Mouse (Mus musculus) spleen, adult 2 months (tissue): Measurements from ENCODE around the gene Insr. TPM values are rescaled to one million over a fixed set of nuclear protein-coding genes. Genes with fewer than 3 reads are reported as not detected.
A peak's percentile ranks its signal among the peaks of the same experiment; 100 is the strongest.

ENCODE experiments used
- DNase-seq, 2 experiments: peaks; one replicate each; pipeline versions ENCODE4 v3.0.0 to v3.0.0-alpha.2; 2012 to 2021; ENCODE audit warnings: low spot score in 2 of 2, low read depth in 1 of 2
- H3K27ac ChIP-seq: fragments of 200-500 bp; 2 replicates; pipeline ENCODE4 v1.5.1; 2012; ENCODE audit warnings: low read length, inconsistent platforms; ENCODE audit not compliant: insufficient read depth
- H3K27me3 ChIP-seq: fragments of 200-500 bp; 2 replicates; pipeline ENCODE4 v1.6.1; 2012; ENCODE audit warnings: mild to moderate bottlenecking, moderate library complexity, low read length, inconsistent platforms; ENCODE audit not compliant: control insufficient read depth, insufficient read depth
- H3K36me3 ChIP-seq: fragments of 200-500 bp; 2 replicates; pipeline ENCODE4 v1.6.1; 2012; ENCODE audit warnings: mild to moderate bottlenecking, low read length, inconsistent platforms; ENCODE audit not compliant: control insufficient read depth, insufficient read depth
- H3K4me1 ChIP-seq: fragments of 200-500 bp; 2 replicates; pipeline ENCODE4 v1.6.1; 2011; ENCODE audit warnings: inconsistent platforms; ENCODE audit not compliant: control insufficient read depth, insufficient read depth, insufficient read length
- H3K4me3 ChIP-seq: fragments of 200-500 bp; 2 replicates; pipeline ENCODE4 v1.5.1; 2011; ENCODE audit warnings: mild to moderate bottlenecking, inconsistent platforms; ENCODE audit not compliant: insufficient read depth, insufficient read length; ENCODE audit errors: extremely low read depth
- CTCF ChIP-seq: fragments of 200-500 bp; IDR thresholded peaks from 2 replicates; pipeline ENCODE4 v1.5.1; 2011; ENCODE audit warnings: mild to moderate bottlenecking, inconsistent platforms; ENCODE audit not compliant: insufficient read depth, insufficient read length, insufficient replicate concordance; ENCODE audit errors: extremely low read depth
- POLR2A ChIP-seq: fragments of 200-500 bp; IDR thresholded peaks from 2 replicates; pipeline ENCODE4 v1.6.1; 2011; ENCODE audit warnings: low read depth, low read length, inconsistent platforms
- WGBS: fragments of 180-500 bp; shearing (Covaris S2); methylation state at CpG from one replicate; pipeline ENCODE4 v1.1.7; 2018; 5-methylcytosine and 5-hydroxymethylcytosine counted together
- polyA plus RNA-seq: library from polyadenylated mRNA; depleted of rRNA; stranded (reverse); fragments of >200 nt; gene quantifications from 2 replicates; pipeline ENCODE4 v1.2.3, GENCODE M21; 2012

Insr gene
- polyA plus RNA-seq, 1 experiment = 7.2 TPM

DNA sequence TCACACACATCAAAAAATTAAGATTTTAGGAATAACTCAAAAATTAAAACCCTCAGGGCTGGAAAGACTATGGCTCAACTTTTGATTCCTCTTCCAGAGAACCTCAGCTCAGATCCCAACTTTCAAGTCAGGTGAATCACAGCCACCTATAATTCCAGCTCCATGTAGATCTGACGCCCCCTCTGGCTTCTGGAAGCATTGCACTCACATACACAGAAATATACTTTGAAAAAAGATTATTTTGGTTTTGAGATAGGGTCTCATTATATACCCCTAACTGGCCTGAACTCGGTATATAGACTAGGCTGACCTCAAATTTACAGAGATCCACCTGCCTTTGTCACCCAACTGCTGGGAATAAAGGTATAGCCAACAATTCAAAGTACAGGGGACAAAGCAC lies 6.4 kb upstream of the Insr start:
- Histone ChIP-seq H3K36me3 (no peaks in the 10 kb centered on the region), H3K4me3 (no peak overlapping the region), H3K4me1 (no peaks in the 10 kb centered on the region), H3K27ac (no peak overlapping the region), H3K27me3 (no peaks in the 10 kb centered on the region)
- TF ChIP-seq POLR2A (no peak), CTCF (no peak)
- 71% methylated on average over 2 of the region's 2 CpGs for WGBS
- DNase-seq = no peak

DNA sequence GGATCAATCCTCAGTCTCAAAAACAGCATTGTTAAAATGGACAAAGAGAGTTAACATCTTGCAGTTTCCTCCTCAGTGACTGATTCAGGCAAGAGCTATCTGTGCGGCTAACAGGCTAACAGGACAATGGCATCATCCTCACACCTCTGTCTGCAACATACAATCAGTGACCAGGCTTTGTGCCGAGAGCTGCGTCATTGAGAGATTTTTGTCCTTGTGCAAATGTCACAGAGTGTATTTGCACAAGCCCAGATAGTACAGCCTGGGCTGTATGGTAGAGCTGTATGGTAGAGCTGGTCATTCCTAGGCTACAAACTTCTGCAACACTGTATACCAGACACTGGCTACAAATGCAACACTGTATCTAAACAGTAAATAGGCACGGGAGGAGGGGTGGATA lies 5.2 kb upstream of the Insr start:
- no peaks in the 10 kb centered on the region for H3K36me3 ChIP-seq
- DNase-seq = no peak
- TF ChIP-seq POLR2A (no peak), CTCF (no peak)
- no peaks in the 10 kb centered on the region for H3K4me1 ChIP-seq
- H3K4me3 ChIP-seq = no peak overlapping the region
- 88% methylated on average over 4 of the region's 4 CpGs for WGBS
- H3K27ac ChIP-seq = no peak overlapping the region
- H3K27me3 ChIP-seq = no peaks in the 10 kb centered on the region

DNA sequence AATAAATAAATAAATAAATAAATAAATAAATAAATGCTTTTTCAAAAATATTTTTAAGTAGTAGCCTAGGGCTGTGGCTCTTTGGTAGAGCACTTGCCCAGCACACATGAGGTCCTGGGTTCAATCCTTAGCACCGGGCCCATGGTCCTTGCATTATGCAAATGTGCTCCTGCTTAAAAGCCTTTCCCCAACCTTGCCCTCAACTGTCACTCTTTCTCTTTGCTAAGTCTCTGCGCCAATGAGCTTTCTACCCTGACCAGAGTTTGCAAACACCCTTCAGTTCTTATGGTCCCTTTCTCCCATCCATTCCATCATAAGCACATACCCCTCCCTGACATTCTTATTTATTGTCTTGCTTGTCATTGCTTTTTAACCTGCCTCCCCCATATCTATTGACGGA lies 1.9 kb upstream of the Insr start:
- no peak for TF ChIP-seq POLR2A
- no peak for TF ChIP-seq CTCF
- no peak for DNase-seq
- 93% methylated on average over 3 of the region's 3 CpGs for WGBS
- no peaks in the 10 kb centered on the region for H3K36me3 ChIP-seq
- peaks cover 4% of the 10 kb centered on the region; the same call in 1 of the 2 replicates for H3K4me1 ChIP-seq
- no peak overlapping the region for H3K4me3 ChIP-seq
- no peaks in the 10 kb centered on the region for H3K27me3 ChIP-seq
- H3K27ac ChIP-seq = no peak overlapping the region

DNA sequence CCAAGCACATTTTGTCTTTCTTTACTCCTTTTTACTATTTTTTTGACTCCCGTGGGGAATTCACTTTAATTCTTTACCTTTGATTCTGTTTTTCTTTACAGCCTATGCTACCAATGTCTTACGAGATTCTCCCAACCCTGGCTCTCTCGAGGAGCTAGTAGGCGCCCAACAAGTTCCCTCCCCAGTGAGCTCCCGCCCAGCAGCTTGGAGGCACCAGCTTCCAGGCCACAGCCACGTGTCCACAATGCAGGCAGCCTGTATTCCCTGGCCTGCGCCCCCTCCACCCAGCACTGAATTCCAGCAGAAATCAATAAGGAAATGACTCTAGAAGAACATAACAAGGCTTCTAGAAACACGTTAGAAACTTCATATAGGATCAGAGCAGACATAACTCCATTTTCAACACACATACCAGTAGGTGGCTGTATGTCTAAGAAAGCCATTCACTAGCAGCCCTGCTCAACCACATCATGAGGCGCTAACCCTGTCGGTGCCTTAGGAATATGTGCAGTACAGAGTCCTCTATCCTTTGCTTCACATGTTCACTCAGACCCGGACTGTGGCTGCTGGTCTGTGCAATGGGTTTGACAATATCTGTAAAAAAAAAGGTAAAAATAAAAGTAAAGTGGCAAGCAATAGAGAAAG lies 971 bp upstream of the Insr start:
- Histone ChIP-seq H3K4me3 (no peak overlapping the region), H3K27me3 (no peaks in the 10 kb centered on the region), H3K27ac (no peak overlapping the region), H3K36me3 (no peaks in the 10 kb centered on the region), H3K4me1 (peaks cover 4% of the 10 kb centered on the region; the same call in 1 of the 2 replicates)
- no peak for TF ChIP-seq CTCF
- WGBS = 47% methylated on average over 11 of the region's 11 CpGs
- DNase-seq = no peak

DNA sequence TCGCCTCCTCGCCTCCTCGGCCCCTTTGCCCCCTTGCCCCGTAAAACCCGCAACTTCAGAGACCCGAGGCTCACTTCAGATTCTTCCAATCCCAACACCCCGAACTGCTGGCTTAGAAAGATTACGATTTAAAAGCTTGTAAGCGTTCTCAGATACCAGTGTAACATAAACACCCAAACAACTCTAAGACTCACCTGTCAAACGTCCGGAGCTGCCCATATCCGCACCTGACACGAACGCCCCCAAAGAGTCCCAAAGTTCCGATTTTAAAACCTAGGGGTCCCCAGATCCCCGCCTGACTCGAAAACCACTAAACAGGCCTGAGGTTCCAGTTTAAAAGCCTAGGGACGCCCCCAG lies 282 bp upstream of the Insr start:
- Histone ChIP-seq H3K4me1 (peaks cover 4% of the 10 kb centered on the region; the same call in 1 of the 2 replicates), H3K4me3 (peak overlapping the region; percentile 94; the same call in 1 of the 2 replicates), H3K27me3 (no peaks in the 10 kb centered on the region), H3K27ac (no peak overlapping the region), H3K36me3 (no peaks in the 10 kb centered on the region)
- no peak for TF ChIP-seq CTCF
- no peak for TF ChIP-seq POLR2A
- 3% methylated on average over 18 of the region's 18 CpGs for WGBS
- peak in 1 of 2 experiments; percentile 15 for DNase-seq

DNA sequence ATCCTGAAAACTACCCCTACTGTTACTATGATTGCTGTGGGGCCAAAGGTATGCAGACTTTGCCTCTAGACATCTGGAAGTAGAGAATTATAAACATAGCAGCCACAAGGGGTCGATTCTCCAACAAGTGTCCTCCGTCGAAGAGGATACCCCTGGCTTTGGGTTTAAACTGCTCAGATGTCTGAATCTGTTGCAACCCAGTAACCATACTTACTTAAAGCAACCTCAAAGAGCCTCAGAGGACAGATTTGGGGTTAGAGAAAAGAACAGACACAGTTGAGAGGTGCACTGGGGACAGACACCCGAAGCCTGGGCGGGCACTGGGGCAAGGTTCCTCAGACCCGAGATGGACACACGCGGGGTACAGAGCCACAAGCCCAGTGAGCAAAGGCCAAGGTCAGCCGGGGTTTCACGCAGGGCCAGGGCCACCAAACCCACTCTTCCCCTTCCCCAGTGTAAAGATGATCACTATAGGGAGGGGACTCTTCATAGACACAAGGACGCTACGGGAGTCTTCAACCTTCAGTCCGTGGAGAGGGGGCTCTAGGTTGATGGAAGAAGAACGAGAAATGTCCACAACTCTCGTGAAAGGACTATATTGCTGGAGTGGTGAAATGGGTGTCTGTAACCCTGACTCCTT lies 1.1 kb downstream of the Insr start:
- WGBS = 14% methylated on average over 15 of the region's 15 CpGs
- Histone ChIP-seq H3K27ac (no peak overlapping the region), H3K4me3 (peak overlapping the region; percentile 94), H3K4me1 (peaks cover 4% of the 10 kb centered on the region; the same call in 1 of the 2 replicates), H3K36me3 (no peaks in the 10 kb centered on the region; the same call in 1 of the 2 replicates), H3K27me3 (no peaks in the 10 kb centered on the region)
- no peak for DNase-seq
- TF ChIP-seq CTCF (no peak), POLR2A (no peak)

DNA sequence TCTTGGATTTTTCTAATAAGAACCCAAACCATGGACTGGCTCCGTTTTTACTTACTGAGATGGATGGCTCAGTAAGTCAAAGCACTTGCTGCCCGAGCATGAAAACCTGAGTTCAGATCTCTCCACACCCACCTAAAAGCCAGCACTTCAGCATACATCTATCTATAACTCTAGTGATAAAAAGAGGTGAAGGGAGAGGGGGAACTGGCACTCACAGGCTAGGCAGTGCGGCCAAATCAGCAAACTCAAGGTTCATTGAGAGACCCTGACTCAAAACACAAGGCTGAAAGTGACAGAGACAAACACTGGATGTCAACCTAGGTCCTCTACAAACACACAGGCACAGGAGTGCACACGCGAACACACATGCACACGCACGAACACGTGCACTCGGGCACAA lies 2.2 kb downstream of the Insr start:
- H3K27me3 ChIP-seq = no peaks in the 10 kb centered on the region
- peaks cover 4% of the 10 kb centered on the region; the same call in 1 of the 2 replicates for H3K4me1 ChIP-seq
- TF ChIP-seq CTCF (no peak), POLR2A (no peak)
- no peak for DNase-seq
- no peak overlapping the region for H3K4me3 ChIP-seq
- WGBS = 96% methylated on average over 9 of the region's 9 CpGs
- no peaks in the 10 kb centered on the region; the same call in 1 of the 2 replicates for H3K36me3 ChIP-seq
- H3K27ac ChIP-seq = no peak overlapping the region
